Mouse (Mus musculus) thymus, postnatal 0 days (tissue): ENCODE results near the gene Fbln2. TPM values are rescaled to one million over a fixed set of nuclear protein-coding genes. Genes with fewer than 3 reads are reported as not detected.

Source experiments
- DNase-seq: peaks from one replicate; pipeline ENCODE4 v3.0.0-alpha.2; 2015; ENCODE audit warnings: low spot score
- polyA plus RNA-seq: library from polyadenylated mRNA; unstranded; fragments of >200 nt; fragmentation: Nextera tagmentation; extraction: Ambion mirVana; gene quantifications from 2 replicates; pipeline ENCODE4 v1.2.1, GENCODE M21; 2015

Gene Fbln2
- polyA plus RNA-seq, 1 experiment from 2014 or later, result 117 TPM

GRCm38 (mm10) chr6:91278302-91278701 lies 66.0 kb downstream of the Fbln2 start:
- DNase-seq, result no peak

DNA sequence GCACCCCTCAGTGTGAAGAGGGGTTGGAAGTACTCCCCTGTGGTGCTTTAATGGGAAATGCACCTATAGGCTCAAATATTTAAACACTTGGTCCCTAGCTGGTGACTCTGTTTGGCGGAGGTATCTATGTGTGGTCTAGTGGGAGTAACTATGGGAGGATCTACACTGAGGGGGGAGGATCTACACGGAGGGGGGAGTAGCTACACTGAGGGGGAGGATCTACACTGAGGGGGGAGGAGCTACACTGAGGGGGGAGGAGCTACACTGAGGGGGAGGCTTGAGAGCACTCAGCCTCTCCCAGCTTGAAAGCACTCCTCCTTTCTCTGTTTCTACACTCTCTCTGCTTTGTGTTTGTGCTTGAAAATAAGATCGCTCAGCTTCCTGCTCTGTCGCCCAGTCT lies 67.2 kb downstream of the Fbln2 start:
- no peak for DNase-seq

- DNase-seq, result peak; percentile 81
Measured at GRCm38 (mm10) chr6:91281206-91281605, 69.0 kb downstream of the Fbln2 start.

DNA sequence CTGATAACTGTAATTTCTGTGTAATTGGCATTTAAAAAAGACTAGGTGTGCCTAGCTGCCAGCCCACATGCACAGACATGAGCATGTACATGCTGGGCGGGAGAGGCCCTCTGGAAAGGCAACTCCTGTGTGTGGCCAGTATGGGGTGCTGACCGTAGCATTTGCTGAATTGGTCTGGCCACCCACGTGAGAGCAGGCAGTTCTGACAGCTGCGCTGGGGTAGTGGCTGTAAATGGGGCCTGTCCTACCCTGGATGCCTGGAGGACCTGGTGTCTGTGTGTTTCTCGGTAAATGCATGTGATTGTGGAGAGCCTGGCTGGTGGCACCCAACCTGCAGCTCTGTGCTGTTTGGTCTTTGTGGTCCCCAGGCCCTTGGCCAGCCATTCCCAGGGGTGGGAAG lies 69.5 kb downstream of the Fbln2 start:
- DNase-seq, result no peak

- DNase-seq, result no peak
Measured at GRCm38 (mm10) chr6:91283031-91283430, 70.8 kb downstream of the Fbln2 start.

DNA sequence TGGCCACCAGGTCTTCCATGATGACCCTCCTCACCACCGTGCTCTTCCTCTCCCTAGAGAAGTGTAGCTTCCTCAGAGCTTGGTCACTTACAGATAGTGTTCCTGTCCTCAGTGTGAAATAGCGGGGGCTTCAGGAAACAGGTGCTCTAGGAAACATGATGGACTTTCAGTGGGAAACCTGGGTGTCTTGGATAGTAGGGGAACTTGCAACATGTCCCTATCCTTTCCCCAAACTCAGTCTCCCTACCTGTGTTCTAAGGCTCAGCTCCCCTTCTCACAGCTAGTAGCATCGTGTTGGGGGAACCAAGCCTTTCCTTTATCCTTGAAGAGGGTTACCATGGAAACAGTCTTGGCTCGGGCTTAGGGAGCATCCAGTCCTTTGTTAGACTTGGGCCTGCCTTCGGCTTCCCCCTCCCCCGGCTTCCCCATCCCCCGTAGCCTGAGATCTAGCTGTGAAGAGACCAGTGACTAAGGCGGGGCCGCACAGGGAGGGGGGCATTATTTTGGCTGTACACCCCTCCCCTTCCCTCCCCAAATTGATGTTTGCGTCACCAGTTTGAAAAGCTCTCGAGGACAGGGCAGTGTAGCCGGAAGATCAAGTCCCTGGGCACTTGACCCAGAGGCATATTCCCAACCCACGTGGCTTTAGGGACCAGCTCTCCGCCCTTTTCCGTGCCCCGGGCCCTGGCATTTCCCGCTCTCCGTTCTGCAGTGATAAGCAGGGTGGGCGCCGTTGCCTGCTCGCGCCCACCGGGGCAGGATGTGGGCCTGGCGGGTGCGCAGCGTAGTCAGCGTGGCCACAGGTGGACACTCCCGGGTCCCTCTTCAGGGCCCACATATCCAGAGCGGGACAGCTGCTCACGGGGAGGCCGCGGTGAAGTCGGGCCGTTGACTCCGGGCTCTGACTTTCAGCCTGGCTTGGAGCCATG lies 72.5 kb downstream of the Fbln2 start:
- no peak for DNase-seq

GRCm38 (mm10) chr6:91285450-91285790 lies 73.2 kb downstream of the Fbln2 start:
- DNase-seq, result peak; percentile 56

DNA sequence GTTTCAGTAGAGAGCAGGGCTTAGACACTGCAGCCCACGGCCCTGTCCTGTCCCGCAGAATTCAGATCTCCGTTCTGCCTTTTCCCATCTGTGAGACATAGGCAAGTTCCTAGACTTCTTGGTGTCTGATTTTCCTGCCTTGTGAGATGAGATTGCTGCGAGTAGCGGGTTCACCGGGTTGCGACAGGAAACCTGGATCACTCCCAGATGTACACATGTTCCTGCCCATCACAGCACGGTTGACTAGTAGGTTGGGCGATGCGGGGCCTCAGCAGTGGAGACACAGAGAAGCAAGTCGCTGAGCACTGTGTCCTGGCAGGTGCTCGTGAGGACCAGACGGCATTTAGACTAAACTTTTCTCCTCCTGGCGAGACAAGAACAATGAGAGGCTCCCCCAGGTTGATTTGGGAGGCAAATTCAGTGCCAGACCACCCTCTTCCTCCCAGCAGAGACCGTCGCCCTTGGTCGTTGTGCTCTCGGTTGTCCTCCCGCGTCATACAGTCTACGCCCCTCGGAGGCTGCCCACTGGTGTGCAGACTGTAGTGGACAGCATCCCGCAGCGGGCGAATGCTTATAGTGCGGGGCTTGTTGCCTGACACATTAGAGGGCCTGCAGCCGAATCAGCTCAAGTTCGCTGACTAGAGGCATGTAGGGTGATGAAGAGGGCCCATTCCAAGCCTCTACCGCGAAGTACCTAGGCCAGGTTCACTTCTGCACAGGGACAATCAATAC lies 73.7 kb downstream of the Fbln2 start:
- DNase-seq, result no peak

DNA sequence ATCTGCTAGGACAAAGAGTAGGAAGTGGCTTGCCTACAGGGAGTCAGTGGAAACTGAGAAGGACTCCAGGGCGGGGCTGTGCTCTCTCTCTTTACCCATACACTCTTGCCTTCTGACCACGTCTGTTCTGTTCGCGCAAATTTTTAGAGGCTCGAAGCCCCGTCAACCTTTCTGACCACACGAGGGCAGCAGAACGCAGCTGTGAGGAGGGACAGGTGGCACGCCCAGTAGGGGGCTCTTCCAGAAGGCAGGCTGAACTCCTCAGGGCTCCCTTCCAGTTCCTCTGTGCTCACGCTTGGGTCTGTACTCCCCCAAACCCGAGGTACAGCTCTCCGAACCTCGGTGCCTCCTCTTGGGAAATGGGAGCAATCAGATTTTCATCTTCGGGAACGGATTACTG lies 74.4 kb downstream of the Fbln2 start:
- peak; percentile 87 for DNase-seq

- DNase-seq, result no peak
Measured at GRCm38 (mm10) chr6:91287148-91287547, 74.9 kb downstream of the Fbln2 start.

DNA sequence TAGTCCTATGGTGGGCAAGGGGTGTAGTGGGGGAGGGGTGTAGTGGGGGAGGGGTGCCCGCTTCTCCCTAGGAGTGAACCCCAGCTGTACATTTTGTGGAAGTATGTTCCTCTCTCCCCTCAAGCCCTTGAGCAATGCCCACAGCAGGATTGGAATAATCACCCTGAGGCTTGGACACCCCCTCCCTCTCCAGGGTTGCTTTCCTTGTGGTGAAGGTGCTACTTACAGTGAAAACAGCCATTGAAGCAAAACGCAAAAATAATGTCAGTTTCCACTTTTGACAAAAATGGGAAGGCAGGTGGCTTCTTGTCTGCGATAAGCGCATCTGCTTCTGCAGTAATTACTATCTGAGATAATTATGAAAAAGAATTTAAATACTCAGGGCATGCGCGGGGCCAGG lies 75.4 kb downstream of the Fbln2 start:
- DNase-seq, result no peak

DNA sequence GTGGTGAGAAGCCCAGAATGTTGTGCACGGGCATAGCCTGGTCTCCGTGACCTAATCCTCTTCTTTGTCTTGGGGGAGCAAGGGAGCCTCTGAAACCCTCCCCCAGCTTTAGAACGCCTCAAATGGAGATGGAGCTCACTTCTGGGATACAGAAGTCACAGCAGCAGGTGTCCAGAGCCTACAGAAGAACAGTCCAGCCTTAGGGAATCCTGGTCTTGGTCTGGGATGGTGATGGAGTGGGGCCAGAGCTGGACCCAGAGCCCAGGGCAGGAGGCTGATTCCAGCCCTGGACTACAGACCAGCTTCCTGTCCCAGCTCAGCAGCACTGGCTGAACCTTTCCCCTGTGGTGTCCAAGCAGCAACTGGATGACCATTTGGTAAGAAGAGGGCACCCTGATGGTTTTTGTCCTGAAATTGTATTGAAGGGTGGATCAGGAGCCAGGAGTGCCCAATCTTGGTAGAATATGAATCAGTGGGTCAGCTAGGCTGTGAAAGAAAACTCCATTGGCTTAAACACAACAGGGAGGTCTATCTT lies 76.1 kb downstream of the Fbln2 start:
- no peak for DNase-seq

GRCm38 (mm10) chr6:91288961-91289360 lies 76.7 kb downstream of the Fbln2 start:
- DNase-seq, result no peak

DNA sequence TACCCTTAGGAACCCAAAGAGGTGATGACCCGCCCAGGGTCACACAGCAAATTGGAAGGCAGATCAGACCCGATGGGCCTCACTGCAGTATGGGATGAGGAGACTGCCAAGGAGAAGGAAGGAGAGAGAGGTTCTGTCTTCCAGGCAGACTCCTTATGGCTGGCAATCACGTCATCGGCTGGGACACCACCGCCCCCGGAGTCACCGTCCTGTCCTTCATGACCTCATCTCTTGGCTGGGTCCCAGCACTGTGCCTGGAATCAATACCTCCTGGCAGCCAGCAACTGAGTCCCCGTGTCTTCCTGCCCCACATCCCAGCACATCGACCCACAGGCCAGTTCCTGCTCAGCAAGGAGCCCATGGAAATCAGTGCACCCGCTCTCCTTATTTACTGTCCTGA lies 78.7 kb downstream of the Fbln2 start:
- no peak for DNase-seq

- no peak for DNase-seq
Measured at GRCm38 (mm10) chr6:91295431-91295830, 83.2 kb downstream of the Fbln2 start.

DNA sequence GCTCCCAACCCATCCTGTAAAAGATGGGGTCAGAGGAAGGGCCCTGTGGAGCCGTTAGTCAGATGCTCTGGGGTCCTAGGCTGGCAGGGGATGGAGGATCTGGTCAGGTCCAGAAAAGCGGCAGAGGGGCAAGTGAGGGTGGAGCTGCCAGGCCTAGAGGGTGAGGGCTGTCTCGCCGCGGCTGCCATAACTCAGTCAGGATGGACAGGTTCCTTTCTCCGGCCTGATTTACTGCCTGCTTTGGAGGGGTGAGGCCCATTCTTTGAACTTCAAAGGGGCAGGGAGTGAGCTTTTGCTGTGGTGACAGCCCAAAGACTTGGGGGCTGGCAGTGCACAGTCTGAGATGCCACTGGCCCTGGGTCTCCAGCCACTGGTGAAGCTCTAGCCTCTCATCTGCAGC lies 86.6 kb downstream of the Fbln2 start:
- no peak for DNase-seq

DNA sequence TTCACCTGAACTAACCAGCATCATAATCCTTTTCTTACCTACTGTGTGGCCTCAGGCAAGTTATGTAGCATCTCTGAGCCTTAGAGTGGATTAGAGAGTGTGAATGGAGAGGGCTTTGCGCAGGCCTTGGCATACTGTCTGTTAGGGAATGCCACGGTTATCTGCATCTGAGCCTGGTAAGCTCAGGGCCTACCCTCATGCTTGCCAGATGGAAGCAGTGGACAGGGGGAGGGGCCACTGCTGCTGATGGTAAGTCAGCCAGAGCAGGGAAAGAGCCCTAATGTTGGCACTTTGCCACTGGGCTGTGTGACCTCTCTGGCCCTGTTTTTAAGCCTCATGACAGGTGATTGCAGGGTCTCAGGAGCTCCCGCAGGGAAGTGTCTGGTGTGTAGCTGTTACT lies 87.8 kb downstream of the Fbln2 start:
- no peak for DNase-seq

- DNase-seq, result no peak
Measured at GRCm38 (mm10) chr6:91301839-91302238, 89.6 kb downstream of the Fbln2 start.

DNA sequence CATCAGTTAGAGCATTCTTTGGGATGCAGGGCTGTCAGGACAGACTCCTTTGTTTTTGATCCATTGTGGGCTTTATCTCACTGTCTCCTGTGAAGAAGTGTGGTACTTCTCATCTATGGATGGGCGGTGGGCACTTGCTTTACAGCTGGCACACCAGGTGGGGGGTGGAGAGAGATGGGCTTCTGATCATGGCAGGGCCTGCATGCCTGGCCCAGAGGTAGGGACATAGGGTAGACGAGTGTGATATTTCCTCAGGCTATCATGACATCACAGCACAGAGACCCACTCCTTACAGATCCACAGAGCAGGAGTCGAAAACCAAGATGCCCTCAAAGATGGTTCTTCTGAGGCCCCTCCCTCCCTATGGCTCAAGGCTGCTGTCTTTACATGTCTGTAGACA lies 90.1 kb downstream of the Fbln2 start:
- DNase-seq, result no peak

GRCm38 (mm10) chr6:91304172-91304571 lies 91.9 kb downstream of the Fbln2 start:
- no peak for DNase-seq

DNA sequence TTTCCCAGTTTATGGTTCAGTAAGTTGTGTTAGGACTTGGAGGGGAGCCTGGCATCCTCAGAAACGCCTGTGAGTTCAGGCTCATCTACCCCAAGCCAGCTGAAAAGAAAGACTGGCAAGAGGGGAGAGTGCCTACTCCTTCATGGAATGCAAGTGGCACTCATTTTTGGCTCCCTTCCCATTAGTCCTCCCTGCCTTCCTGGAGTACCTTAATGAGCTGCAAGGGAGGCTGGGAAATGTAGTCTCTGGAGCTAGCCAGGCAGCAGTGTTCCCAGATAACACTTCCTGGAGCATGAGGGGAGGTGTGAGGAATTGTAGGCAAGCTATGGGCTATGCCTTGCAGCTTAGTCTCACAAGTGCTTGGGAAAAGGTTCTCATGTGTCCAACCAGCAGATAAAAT lies 95.7 kb downstream of the Fbln2 start:
- no peak for DNase-seq

- no peak for DNase-seq
Measured at GRCm38 (mm10) chr6:91311204-91311603, 98.9 kb downstream of the Fbln2 start.

DNA sequence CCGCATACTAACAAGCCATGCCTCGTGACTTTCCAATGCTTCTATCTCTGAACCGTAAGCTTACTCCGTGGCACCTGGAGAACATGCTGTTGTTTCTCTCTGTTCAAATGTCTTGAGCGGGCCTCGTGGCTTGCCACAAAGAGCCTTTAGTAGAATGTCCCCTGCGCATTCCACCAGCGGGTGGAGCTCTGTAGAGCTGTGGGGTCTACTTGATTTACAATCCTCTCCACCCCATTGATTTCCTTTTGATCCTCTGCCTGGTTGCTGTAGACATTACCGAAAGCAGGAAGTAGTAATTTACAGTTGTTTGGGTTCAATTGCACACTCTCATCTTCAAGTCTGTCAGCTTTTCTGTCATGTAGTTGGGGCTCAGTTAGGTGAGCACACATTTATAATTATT lies 100.2 kb downstream of the Fbln2 start:
- no peak for DNase-seq
